Mouse (Mus musculus): ENCODE measurements around the gene Tnf. TPM values are rescaled to one million over a fixed set of nuclear protein-coding genes. Genes with fewer than 3 reads are reported as not detected.

Tnf gene
- polyA plus RNA-seq, 1 experiment = 1.8 TPM

DNA sequence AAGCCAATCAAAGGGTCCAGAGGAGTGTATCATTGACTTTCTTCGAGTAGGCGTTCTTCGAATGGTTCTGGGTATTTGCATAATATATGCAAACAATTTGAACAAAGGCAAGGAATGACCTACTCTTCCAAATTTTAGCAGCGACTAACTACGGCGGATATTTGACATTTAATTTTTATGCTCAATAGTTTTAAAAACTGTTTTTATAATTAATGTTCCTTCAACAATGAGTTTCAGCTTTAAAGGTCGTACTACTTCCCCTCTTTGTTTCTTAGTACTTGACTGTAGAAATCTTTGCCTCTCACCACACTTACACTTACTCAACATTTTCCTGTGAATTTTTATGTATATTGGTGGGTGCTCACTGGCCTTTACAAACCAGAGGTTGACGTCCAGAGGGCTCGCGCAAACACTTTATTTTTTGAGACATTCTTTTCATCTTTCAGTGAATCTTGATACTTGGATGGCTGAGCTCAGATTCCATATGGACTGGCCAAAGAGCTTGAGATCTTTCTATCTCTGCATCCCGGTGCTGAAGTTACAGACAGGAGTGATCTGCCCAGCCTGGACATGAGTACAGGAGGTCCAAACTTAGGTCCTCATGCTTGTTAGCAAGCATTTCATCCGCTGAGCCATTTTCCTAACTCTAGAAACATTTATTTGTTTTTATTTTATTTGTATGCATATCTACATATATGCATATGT lies 36.2 kb downstream of the Tnf start:
- H3K27ac ChIP-seq (ENCODE audit: insufficient read depth, low read depth, low read length) = peak overlapping the region; percentile 38
- TF ChIP-seq POLR2A (IDR thresholded peaks at IDR 0.05; ENCODE audit: low read depth, low read length) = no peak
- TF ChIP-seq CTCF (IDR thresholded peaks at IDR 0.05; ENCODE audit: extremely low read depth, insufficient read length, insufficient replicate concordance, low read depth, low read length) = no peak
- H3K36me3 ChIP-seq (ENCODE audit: control insufficient read depth, insufficient read depth, low read length) = peaks cover 16% of the 10 kb centered on the region
- no peaks in the 10 kb centered on the region for H3K27me3 ChIP-seq (ENCODE audit: control insufficient read depth, insufficient read depth, low read length)
- peaks cover 10% of the 10 kb centered on the region; the same call in 1 of the 2 replicates for H3K4me1 ChIP-seq (ENCODE audit: control insufficient read depth, insufficient read depth, insufficient read length, low read length)
- 19% methylated on average over 12 of the region's 12 CpGs for WGBS
- peak overlapping the region; percentile 79 for H3K4me3 ChIP-seq (ENCODE audit: low read depth, low read length)

DNA sequence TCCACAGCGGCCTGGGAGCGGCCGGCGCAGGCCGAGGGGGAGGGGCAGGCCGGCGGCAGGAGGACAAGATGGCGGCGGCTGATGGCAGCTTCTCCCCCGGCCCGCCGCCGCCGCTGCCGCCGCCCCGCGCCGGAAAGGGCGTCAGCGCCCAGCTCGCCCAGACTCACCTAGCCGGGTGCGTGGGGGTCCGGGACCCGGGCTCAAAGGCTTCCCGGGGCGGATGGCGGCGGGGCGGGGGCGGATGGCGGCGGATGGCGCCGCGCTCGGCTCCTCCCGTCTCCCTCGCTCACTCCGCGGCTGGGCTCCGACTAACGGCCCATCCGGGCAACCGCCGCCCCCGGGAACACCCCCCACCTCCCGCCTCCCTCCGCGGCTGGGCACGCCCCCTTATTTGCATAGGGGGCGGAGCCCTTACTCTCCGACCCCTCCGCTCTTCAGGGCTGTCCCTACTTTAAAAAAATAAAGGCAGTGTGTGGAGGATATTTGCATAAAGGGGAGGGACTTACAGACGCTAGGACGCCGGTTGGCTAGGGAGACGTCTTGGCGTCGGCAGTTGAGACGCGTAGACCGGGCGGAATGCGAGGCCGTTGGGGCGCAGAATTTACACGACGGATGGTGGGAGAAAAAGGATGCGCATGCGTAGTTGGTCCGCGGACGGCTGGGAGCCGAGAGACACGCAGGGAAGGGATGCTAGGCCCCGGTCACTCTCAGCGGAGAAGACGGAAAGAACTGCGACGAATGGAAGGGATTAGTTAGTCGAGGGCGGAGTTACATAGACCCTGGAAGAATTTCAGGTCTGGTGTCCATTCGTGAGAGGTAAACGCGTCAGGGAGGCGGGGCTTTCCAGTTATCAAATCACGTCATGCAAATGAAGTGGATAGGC lies 37.0 kb downstream of the Tnf start, which contains the start of gene Prrc2a:
Gene Prrc2a, minus strand, starts transcription at position 330 of the 883 bp plus-strand sequence.
- TF ChIP-seq POLR2A (IDR thresholded peaks at IDR 0.05; ENCODE audit: low read depth, low read length) = peak; percentile 86; the same call in 1 of the 2 replicates
- TF ChIP-seq CTCF (IDR thresholded peaks at IDR 0.05; ENCODE audit: extremely low read depth, insufficient read length, insufficient replicate concordance, low read depth, low read length) = no peak
- peaks cover 24% of the 10 kb centered on the region for H3K36me3 ChIP-seq (ENCODE audit: control insufficient read depth, insufficient read depth, low read length)
- WGBS = 1% methylated on average over 85 of the region's 89 CpGs
- H3K27me3 ChIP-seq (ENCODE audit: control insufficient read depth, insufficient read depth, low read length) = no peaks in the 10 kb centered on the region
- peaks cover 10% of the 10 kb centered on the region; the same call in 1 of the 2 replicates for H3K4me1 ChIP-seq (ENCODE audit: control insufficient read depth, insufficient read depth, insufficient read length, low read length)
- peak within 1 kb of the TSS; percentile 99 for H3K4me3 ChIP-seq (ENCODE audit: low read depth, low read length)
- peak within 1 kb of the TSS; percentile 99 for H3K27ac ChIP-seq (ENCODE audit: insufficient read depth, low read depth, low read length)

DNA sequence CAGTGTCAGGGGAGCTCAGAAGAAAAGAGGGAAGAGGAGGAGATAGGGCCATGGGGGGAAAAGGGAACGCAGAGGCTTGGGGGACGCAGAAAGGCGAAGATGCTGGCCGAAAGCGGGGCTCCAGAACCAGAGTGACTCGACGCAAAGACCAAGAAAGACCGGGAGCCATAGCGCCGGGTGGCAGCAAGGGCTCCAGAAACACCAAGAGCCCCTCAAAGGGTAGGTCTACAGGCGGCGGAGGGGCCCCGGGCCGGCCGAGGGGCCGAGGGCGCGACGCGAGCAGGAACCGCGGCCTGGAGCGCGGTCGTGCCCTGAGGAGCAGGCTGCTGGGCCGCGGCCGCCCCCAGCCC lies 37.6 kb downstream of the Tnf start:
- Histone ChIP-seq H3K4me3 (ENCODE audit: low read depth, low read length) (peak overlapping the region; percentile 99), H3K4me1 (ENCODE audit: control insufficient read depth, insufficient read depth, insufficient read length, low read length) (peaks cover 10% of the 10 kb centered on the region; the same call in 1 of the 2 replicates), H3K27ac (ENCODE audit: insufficient read depth, low read depth, low read length) (peak overlapping the region; percentile 80), H3K36me3 (ENCODE audit: control insufficient read depth, insufficient read depth, low read length) (peaks cover 30% of the 10 kb centered on the region), H3K27me3 (ENCODE audit: control insufficient read depth, insufficient read depth, low read length) (no peaks in the 10 kb centered on the region)
- TF ChIP-seq CTCF (IDR thresholded peaks at IDR 0.05; ENCODE audit: extremely low read depth, insufficient read length, insufficient replicate concordance, low read depth, low read length) (no peak), POLR2A (IDR thresholded peaks at IDR 0.05; ENCODE audit: low read depth, low read length) (no peak)
- 2% methylated on average over 28 of the region's 28 CpGs for WGBS

DNA sequence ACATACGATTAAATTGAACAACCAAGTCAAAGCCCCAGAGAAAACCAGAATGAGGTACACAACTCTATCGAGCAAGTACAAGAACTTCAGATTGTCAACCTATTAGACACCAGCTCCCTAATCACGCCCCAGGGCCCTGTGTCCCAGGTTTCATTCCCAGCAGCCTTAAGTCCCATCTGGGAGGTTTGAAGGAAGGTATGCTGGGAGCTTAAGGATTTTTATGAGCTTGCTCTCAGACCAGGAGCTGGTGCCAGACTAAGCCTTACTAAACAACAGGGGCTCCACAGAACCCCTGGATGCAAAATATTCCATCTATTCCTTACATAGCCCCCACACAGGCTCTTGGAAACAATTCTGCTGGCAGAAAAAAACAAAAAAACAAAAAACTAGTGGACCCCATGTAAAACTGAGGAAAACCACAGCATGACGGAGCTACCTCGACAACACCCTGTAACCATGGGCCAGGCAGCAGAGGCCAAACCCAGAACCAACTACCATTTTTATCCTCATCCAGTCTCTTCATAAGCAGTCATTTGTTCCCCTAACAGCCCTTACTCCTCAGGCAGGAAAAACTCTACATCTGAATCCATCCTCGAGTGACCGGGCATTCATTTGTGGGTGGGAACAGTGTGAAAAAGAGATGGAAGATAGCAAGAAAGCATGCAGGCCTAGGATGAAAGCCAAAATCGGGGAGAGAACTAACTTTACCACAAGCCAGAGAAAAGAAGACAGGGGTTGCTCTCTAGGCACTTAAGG lies 38.3 kb downstream of the Tnf start:
- TF ChIP-seq CTCF (IDR thresholded peaks at IDR 0.05; ENCODE audit: extremely low read depth, insufficient read length, insufficient replicate concordance, low read depth, low read length) (no peak), POLR2A (IDR thresholded peaks at IDR 0.05; ENCODE audit: low read depth, low read length) (no peak)
- Histone ChIP-seq H3K27ac (ENCODE audit: insufficient read depth, low read depth, low read length) (peak overlapping the region; percentile 80), H3K36me3 (ENCODE audit: control insufficient read depth, insufficient read depth, low read length) (peaks cover 37% of the 10 kb centered on the region), H3K4me3 (ENCODE audit: low read depth, low read length) (peak overlapping the region; percentile 99), H3K27me3 (ENCODE audit: control insufficient read depth, insufficient read depth, low read length) (no peaks in the 10 kb centered on the region), H3K4me1 (ENCODE audit: control insufficient read depth, insufficient read depth, insufficient read length, low read length) (peaks cover 10% of the 10 kb centered on the region; the same call in 1 of the 2 replicates)
- WGBS = 2% methylated on average over 8 of the region's 8 CpGs

DNA sequence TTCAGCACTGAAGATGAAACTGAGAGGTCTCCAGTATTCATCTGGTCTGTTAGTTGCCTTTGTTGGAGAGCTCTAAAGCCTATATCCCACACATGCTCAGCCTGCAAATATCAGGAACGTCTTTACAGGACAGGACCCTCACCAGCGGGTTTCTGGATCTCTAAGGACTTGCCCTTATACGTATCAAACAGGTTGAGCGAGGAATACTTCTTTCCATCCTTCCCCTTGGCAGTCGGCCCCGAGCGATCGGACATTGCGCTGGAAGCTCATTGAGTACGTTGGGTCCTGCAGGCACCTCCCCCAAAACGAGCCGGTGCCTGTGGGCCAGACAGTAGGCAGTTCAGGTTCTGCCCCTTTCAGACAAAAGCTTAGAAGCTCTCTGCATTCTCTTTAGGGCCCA lies 39.1 kb downstream of the Tnf start:
- Histone ChIP-seq H3K27ac (ENCODE audit: insufficient read depth, low read depth, low read length) (no peak overlapping the region), H3K4me1 (ENCODE audit: control insufficient read depth, insufficient read depth, insufficient read length, low read length) (peaks cover 10% of the 10 kb centered on the region; the same call in 1 of the 2 replicates), H3K36me3 (ENCODE audit: control insufficient read depth, insufficient read depth, low read length) (peaks cover 44% of the 10 kb centered on the region), H3K4me3 (ENCODE audit: low read depth, low read length) (peak overlapping the region; percentile 35), H3K27me3 (ENCODE audit: control insufficient read depth, insufficient read depth, low read length) (no peaks in the 10 kb centered on the region)
- 10% methylated on average over 12 of the region's 12 CpGs for WGBS
- TF ChIP-seq CTCF (IDR thresholded peaks at IDR 0.05; ENCODE audit: extremely low read depth, insufficient read length, insufficient replicate concordance, low read depth, low read length) (no peak), POLR2A (IDR thresholded peaks at IDR 0.05; ENCODE audit: low read depth, low read length) (no peak)

DNA sequence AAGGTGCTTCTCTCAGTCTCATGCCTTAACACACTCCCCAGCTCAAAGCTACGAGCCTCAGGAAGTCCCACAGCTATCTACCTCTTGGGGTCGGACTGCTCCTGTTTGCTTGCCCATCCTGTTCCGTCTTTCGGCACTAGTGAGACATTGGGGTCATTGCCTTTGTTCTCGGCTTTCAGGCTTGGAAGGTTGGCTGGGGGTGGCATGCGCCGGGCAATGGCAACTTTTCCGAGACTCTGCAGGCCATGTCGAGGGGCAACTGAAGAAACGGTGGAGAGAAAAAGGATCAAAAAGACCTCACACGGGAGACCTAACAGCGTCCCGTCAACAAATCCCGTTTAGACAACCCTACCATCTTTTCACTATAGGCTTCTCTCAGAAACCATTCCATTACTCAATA lies 39.7 kb downstream of the Tnf start:
- Histone ChIP-seq H3K27me3 (ENCODE audit: control insufficient read depth, insufficient read depth, low read length) (no peaks in the 10 kb centered on the region), H3K4me1 (ENCODE audit: control insufficient read depth, insufficient read depth, insufficient read length, low read length) (peaks cover 10% of the 10 kb centered on the region; the same call in 1 of the 2 replicates), H3K36me3 (ENCODE audit: control insufficient read depth, insufficient read depth, low read length) (peaks cover 50% of the 10 kb centered on the region), H3K27ac (ENCODE audit: insufficient read depth, low read depth, low read length) (no peak overlapping the region), H3K4me3 (ENCODE audit: low read depth, low read length) (no peak overlapping the region)
- WGBS = 70% methylated on average over 14 of the region's 14 CpGs
- TF ChIP-seq POLR2A (IDR thresholded peaks at IDR 0.05; ENCODE audit: low read depth, low read length) (no peak), CTCF (IDR thresholded peaks at IDR 0.05; ENCODE audit: extremely low read depth, insufficient read length, insufficient replicate concordance, low read depth, low read length) (no peak)

All from small intestine, adult 2 months (tissue).